Mouse (Mus musculus) 3134 (cell line): ENCODE measurements around the gene Gm20896.
"Not testable (repeated sequence)": the region's sequence is repeated elsewhere in the genome, so short reads cannot be mapped to it uniquely, and the experiment has no call there.

Experiments
- DNase-seq: peaks from one replicate; pipeline ENCODE4 v3.0.0-alpha.2; 2011; ENCODE audit warnings: low spot score; ENCODE audit not compliant: insufficient read length; ENCODE audit errors: extremely low read depth

The Gm20896 gene

GRCm38 (mm10) chrY:35921426-35921825 is at the start of gene Gm20896:
Gene Gm20896 (minus strand): TSS chrY:35921526.
- not testable (repeated sequence) for DNase-seq
